Mouse (Mus musculus) frontal cortex, postnatal 14 days (tissue): ENCODE results near the gene Btrc.
A peak's percentile ranks its signal among the peaks of the same experiment; 100 is the strongest.
"Not testable (repeated sequence)": the region's sequence is repeated elsewhere in the genome, so short reads cannot be mapped to it uniquely, and the experiment has no call there.

Experiments
- DNase-seq, 2 experiments: peaks; one replicate each; pipeline ENCODE4 v3.0.0; 2022; ENCODE audit warnings: low spot score in 2 of 2

Btrc gene

DNA sequence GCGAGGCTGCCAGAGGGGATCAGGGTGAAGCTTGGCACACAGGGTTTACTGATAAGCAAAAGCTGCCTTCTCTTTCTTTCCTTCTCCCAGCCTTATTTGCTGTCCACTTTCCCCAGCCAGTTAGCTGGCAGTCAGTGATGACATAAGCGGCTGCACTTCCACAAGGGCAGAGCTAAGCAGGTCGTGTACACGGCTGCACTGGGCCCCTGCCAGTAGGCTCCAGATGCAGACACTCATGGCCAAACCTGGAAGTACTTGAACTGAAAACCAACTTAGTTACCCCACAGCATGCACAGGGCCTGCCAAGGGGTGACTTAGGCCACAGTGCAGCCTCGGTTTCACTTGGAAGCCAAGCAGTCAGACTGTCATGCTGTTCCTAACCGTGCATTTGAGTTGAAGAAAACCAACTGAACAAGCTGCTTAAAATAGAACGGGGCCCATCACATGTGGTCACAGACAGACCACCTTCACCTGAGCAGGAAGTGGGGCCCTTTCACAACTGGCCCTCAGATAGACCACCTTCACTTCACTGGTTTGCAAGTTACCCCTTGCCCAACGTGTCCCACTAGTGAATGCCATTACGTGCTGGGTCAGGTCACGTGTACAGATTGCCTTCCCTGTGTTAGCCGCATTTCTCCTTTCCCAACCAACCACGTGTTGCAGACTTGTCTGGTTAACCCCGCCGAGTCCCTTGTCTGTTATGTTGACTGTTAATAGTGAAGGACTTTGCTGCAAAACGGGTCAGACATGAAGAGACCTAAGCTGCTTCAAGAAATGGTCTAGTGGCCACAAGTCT, 166.9 kb downstream of the Btrc start:
- no peak for DNase-seq

DNA sequence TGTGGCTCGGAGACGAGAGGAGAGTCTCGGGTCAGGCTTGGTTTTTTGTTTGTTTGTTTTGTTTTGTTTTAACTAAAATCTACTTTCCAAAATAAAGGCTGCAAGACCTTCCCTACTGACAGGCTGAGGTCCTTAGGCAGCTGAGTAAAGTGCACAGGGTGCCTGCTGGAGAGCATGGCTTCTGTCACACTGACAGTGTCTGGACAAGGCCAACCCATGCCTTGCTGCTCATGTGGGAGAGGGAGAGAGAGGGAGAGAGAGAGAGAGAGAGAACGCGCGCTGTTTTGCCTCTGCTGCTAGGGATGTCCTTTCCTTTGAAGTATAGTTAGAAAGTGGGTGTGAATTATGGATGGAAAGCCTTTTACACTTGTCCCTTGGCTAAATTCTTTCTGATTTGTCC, 168.0 kb downstream of the Btrc start:
- no peak for DNase-seq

- DNase-seq, result no peak
Observed at GRCm38 (mm10) chr19:45533617-45534016, 170.1 kb downstream of the Btrc start.

DNA sequence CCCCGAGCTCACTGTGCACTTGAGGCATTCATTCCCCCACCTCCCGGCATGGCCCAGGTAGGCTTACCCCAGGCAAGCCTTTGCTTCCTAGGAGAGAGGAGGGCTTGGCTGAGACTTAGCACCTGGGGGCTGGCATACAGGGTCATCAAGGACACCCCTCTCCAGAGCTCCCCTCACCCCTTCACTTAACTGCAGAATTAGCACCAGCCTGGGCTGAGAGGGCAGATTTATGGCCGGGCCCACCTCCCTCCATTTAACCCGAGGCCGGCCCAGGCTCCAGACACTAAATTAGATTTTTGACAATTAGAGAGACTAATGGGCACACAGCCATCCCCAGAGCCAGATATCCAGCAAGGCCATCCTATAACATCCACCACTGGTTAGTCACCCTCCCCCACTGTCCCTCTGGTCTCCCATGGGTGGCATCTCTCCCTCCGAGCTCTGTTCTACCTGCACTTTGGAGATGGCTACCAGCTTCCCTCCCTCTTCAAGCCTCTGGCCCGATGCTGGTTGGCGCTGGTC, 171.7 kb downstream of the Btrc start:
- no peak for DNase-seq

- DNase-seq, result no peak
Observed at GRCm38 (mm10) chr19:45535929-45536328, 172.4 kb downstream of the Btrc start.

DNA sequence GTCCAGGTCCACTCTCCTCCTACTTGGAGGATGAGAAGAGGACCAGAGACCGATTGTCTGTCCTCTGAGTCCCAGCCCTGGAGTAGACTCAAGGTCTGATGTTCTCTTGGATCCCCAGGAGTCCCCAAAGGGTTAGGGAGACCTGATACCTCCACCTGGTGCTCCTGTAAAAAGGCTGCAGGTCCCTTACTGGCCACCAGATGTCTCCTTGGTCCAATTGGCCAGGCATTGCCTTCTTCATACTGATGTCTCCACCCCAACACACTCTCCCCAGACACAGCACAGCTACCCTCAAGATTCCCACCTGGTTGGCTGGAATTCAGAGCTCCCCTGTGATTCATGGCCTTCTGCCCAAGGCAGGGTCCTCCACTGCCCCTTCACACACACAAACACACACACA, 174.0 kb downstream of the Btrc start:
- DNase-seq, result no peak

DNA sequence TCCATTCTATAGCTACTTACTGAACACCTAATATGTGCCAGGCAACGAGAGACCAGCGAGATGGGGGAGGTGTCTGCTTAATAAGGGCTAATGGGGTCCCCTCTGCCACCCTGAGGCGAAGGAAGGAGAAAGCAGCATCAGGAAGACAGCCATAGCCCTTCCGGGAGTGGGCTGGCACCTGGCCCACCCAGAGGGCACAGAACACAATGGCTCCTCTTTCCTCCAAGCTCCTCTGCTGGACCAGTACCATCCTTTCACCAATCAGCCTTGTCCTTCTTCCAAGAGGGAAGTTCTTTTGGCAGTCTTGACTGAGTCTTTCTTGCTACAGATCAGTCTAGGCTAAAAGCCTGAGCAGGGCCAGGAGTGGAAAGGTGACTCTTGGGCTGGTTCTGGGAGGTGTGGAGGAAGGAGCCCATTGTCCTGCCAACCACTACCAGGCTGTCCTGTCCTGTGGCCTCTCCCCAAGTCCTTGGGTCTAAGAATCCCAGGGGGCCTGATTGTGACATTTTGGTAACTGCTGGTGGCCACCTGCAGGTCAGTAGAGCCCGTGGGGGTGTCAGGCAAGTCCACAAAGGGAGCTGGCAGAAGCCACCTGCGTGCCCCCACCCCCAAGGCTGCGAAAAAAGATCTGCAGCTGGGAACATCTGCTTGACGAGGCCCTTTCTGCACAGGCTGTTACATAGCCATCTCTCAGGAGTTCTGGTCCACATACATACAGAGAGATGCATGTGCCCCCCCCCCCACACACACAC, 177.3 kb downstream of the Btrc start:
- no peak for DNase-seq

DNA sequence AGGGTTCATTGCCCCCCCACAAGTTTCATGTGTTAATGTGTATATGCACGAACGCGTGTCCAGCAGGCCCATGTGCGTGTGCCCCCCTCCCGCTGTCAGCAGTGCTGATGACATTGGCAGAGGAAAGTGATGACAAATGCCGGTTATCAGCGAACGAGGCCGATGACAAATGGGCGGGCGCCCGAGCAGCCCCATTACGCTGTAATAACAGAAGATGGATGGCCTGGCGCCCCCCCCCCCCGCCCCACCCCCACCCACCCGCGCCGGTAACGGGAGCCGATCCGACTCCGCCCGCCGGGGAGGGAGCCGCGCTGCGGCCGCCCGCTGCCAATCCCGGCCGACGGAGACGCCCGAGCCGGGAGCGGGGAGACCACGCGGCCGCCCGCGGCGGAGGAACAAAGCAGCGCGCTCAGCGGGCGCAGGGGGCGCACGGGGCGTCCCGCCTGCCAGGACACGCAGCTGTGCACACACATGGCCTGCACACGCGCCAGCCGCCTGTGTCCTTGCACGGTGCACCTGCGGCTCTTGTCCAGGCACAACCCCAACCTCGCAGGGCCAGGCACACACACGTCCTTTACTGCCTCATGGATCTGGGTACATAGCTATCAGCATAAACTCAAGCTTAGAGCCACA, 178.0 kb downstream of the Btrc start:
- DNase-seq, result no peak

GRCm38 (mm10) chr19:45542061-45542460, 178.5 kb downstream of the Btrc start:
- no peak for DNase-seq

DNA sequence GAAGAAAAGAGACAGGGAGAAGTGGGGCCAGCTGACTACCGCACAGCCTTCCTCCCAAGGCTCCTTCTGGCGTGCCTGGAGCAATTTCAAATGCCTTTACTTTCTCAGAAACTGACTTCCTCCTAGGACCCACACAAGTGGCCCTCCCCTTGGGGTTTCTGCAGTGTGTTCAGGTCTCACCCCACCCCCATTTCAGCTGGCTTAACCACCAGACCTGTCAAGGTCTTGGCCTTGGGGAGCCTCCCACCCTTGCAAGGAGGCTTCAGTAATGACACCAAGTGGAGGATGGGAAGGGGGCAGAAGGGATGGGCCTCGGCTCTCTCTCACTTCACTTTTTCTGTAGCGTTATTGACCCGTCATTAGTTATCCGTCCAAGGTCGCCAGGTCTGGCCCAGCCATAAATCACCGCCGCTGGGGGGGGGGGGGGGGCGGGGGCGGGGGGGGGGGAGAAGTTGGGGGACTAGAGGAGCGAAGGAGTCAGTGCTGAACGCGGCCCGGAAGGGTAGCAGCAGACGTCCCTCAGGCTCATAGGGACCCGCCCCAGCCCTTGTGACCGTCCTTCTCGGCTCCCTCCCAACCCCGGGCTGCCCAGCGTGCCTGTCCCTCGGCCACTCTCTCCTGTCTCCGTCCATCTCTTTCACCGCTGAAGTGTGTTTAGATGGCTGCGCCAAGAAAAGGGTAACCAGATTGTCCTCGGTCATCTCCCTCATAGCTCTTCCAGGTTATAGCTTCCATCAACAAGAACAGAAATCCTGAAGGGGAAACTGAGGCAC, 180.8 kb downstream of the Btrc start:
- no peak for DNase-seq

DNA sequence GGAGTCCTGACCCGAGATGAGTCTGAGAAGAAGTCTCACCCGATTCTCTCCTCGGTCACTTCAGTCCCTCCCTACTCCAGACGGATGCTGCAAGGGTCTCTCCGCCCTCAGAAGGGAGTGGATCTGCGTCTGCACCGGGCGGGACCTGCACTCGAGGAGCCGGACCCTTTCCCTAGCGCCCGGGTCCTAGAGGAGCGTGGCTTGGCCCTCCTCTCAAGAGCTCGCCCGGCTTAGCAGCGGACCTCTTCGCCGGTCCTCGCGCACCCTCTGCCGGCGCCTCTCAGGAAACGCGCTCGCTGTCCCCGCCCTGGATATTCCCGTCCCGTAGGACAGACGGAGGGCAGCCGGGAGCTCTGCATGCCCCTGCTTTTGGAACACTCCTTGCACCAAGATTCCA, 181.4 kb downstream of the Btrc start:
- DNase-seq, result peak in 1 of 2 experiments; percentile 79

GRCm38 (mm10) chr19:45548196-45548595, 184.7 kb downstream of the Btrc start:
- DNase-seq, result not testable (repeated sequence)

DNA sequence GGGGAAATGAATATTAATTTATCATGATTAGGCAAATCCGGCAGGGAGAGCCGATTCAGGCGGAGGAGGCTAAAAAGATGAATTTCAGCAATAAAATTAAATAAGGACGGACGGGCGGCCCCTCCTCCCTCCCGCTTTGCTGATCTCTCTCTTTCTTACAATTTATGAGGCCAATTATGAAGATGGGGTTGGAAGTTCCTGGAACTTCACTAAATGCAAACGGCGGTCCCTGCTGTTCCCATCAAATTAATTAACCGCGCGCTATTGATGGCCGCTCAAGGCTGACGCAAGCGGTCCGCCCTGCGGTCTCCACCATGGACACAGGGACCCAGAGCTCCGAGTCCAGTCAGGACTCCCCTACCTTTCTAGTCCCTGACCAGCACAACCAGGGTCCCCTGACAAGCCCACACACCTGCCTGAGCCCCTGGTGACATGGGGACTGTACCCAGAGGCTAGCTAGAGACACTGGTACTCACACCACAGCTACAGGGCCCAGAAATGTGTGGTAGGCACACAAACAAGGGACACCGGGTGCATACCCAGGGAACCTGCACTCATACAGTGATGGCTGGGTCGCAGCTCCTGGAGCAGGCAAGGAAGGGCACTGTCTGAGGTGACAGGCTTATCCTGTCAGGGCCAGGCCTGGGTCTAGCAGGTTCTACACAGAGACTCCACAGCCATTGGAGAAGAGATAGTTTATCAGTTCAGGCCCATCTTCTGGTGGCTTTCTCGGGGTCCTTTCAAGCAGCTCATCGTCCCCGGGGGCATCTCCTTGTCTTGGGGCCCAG, 185.8 kb downstream of the Btrc start:
- no peak for DNase-seq

DNA sequence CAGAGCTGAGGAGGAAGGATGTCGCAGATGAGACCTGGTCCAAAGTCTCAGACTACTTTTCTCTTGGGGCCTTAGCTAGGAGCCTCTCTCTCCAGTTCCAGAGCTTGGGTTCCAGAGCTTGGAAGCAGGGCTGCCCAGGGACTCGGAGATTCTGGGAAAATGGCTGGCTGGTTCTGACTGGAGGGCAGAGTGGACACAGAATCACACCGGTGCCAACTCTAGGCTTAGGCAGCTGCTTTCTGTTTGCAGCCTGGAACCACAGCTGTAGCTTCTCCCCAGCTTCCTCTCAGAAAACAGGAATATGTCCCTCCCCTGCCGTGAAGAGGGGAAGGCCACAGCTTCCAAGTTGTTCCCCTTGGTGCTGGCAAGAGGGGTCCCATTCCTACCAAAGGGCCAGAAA, 186.4 kb downstream of the Btrc start:
- no peak for DNase-seq

- no peak for DNase-seq
Observed at GRCm38 (mm10) chr19:45552187-45552586, 188.7 kb downstream of the Btrc start.

- no peak for DNase-seq
Observed at GRCm38 (mm10) chr19:45554136-45554535, 190.6 kb downstream of the Btrc start.

GRCm38 (mm10) chr19:45560153-45560890, 196.8 kb downstream of the Btrc start, which contains the start of the genes Poll and Gm17018:
Poll (minus strand) TSS chr19:45560531.
Gm17018 (plus strand) TSS chr19:45560615.
- peak; percentile 72 to 77 for DNase-seq

DNA sequence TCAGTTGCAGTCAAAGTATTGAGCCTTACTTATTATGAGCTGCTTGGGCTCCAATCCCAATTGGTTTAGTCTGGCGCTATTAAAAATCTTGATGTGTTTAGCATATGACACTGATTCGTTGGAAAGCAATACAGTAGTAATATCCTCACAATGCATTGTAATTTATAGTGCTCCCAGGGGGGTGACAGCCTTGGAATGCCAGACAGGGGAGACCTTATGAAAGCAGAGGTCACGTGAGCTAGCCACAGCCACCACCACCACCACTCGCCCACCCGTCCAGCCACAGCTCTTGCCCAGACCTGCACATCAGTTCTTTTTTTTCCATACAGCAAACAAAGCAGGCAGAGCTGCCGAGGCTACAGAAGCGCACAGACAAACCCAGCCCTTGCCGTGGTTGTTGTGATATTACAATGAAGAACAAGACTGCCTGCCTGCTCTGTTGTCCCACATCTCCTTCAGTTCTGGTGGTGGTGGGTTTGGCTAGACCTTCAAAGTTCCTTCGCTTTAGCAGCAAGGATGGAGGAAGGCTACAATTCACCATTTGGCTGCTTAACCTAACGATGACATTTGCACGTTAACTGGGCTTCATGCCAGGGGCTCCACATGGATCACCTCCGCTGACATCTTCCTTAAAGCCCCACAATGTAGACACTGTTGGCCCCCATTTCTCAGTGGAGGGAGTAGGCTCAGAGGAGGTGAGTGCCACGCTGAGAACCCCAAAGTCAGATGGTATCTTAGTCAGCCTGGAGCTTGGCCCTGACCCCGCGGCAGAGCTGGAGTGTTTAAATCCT, 202.6 kb downstream of the Btrc start:
- no peak for DNase-seq

GRCm38 (mm10) chr19:45567367-45567766, 203.8 kb downstream of the Btrc start:
- no peak for DNase-seq
